Mouse (Mus musculus) liver, adult 10 weeks (tissue): ENCODE results near the gene Heatr6. TPM values are rescaled to one million over a fixed set of nuclear protein-coding genes. Genes with fewer than 3 reads are reported as not detected.

ENCODE experiments used
- polyA plus RNA-seq: library from polyadenylated mRNA; stranded (reverse); fragments of 350-450 nt; fragmentation: Illumina TruSeq; extraction: RNeasy Lipid Tissue Mini Kit (QIAGEN cat#74804); gene quantifications from one replicate; pipeline ENCODE4 v1.2.3, GENCODE M21; 2014; ENCODE audit warnings: low read depth, low replicate concordance

The Heatr6 gene
- 2.7 TPM for polyA plus RNA-seq

GRCm38 (mm10) chr11:83753581-83754181, at the start of gene Heatr6:
Gene Heatr6 (plus strand): TSS chr11:83753696.

GRCm38 (mm10) chr11:83703705-83704104, 49.8 kb upstream of the Heatr6 start, which contains the start of gene Wfdc17:
Gene Wfdc17 (plus strand): TSS chr11:83703991.

GRCm38 (mm10) chr11:83708715-83709114, 44.8 kb upstream of the Heatr6 start, which contains the start of gene Wfdc18:
Gene Wfdc18 (plus strand): TSS chr11:83709015.

GRCm38 (mm10) chr11:83746681-83747080, 6.8 kb upstream of the Heatr6 start, which contains the start of gene Wfdc21:
Gene Wfdc21 (plus strand): TSS chr11:83746940.

Other genes with a start within 250 kb of the Heatr6 start
- not detected for gene Heatr9, start 231.5 kb upstream of the Heatr6 start, polyA plus RNA-seq
- gene Ccl5, start 223.2 kb upstream of the Heatr6 start, polyA plus RNA-seq: 2.0 TPM
- 188 TPM for gene Ccl9, start 175.1 kb upstream of the Heatr6 start, polyA plus RNA-seq
- 19.0 TPM for gene Ccl6, start 160.6 kb upstream of the Heatr6 start, polyA plus RNA-seq
- gene Rpl9-ps1, start 108.1 kb upstream of the Heatr6 start, polyA plus RNA-seq: not detected
- 0.58 TPM for gene Ccl3, start 104.3 kb upstream of the Heatr6 start, polyA plus RNA-seq
- not detected for gene Ccl4, start 91.1 kb upstream of the Heatr6 start, polyA plus RNA-seq
- gene Wfdc17, start 49.7 kb upstream of the Heatr6 start, polyA plus RNA-seq: 88.0 TPM
- gene Wfdc18, start 44.7 kb upstream of the Heatr6 start, polyA plus RNA-seq: not detected
- gene Wfdc21, start 6.8 kb upstream of the Heatr6 start, polyA plus RNA-seq: 1,776 TPM
- gene Hnf1b, start 96.4 kb downstream of the Heatr6 start, polyA plus RNA-seq: 8.5 TPM
- 27.0 TPM for gene Ddx52, start 188.4 kb downstream of the Heatr6 start, polyA plus RNA-seq
- 7.0 TPM for gene Synrg, start 210.7 kb downstream of the Heatr6 start, polyA plus RNA-seq